10 mouse cellular contexts compared by ENCODE assay signal in the genomic region with DNA sequence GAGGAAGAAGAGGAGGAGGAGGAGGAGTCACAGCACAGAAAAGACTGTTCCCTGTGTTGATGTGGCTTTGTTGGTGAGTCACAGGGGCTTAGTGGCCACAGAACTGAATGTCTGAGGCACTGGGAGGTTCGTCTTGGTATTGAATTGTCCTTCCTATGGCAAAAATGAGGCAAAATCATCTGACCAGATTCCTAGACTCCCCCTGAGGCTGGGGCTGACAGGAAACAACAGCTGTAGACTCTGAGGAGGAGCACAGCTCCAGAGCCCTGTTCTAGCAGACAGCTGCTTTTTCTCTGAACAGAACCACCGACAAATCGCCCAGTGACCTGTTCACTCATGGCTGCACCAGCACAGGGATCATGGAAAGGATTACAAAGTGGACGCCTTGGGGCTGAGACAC.
DNase-seq lines count a peak whose midpoint lies in the region; ATAC-seq lines count a peak whose summit lies in the region.
"Had no signal": no experiment of that assay in that cellular context is flagged by ENCODE, and none has a peak within 500 bp of the region (broad histone marks: within the 10 kb centered on the region; RNA-seq: fewer than 3 reads in every experiment).

No protein-coding gene starts in this region.

- no peak overlapping the region for H3K9ac ChIP-seq in kidney, embryonic 15.5 days
- no peak overlapping the region for H3K9ac ChIP-seq in heart, embryonic 15.5 days
- peak overlapping the region; percentile 34; the same call in 1 of the 2 replicates for H3K9ac ChIP-seq in neural tube, embryonic 13.5 days
- H3K9ac ChIP-seq: neural tube, embryonic 12.5 days had no signal

- H3K27ac ChIP-seq in kidney, embryonic 15.5 days = peak overlapping the region; percentile 78
- H3K27ac ChIP-seq in embryonic facial prominence, embryonic 10.5 days (replicated peaks) = peak overlapping the region; percentile 14; the same call in 1 of the 2 replicates
- H3K27ac ChIP-seq in heart, embryonic 15.5 days = 0 out of 2 replicates have a peak overlapping the region, but pooled peaks have one; percentile 13
- H3K27ac ChIP-seq in neural tube, embryonic 13.5 days (replicated peaks) = peak overlapping the region; percentile 65
- H3K27ac ChIP-seq: neural tube, embryonic 12.5 days had no signal

- no peaks in the 10 kb centered on the region for H3K27me3 ChIP-seq in kidney, embryonic 15.5 days
- H3K27me3 ChIP-seq in embryonic facial prominence, embryonic 10.5 days (replicated peaks; ENCODE audit: low read depth, poor library complexity, severe bottlenecking) = no peaks in the 10 kb centered on the region
- H3K27me3 ChIP-seq in heart, embryonic 15.5 days = 0 out of 2 replicates have a peak, but pooled peaks cover 3% of the 10 kb centered on the region
- no peaks in the 10 kb centered on the region for H3K27me3 ChIP-seq in neural tube, embryonic 13.5 days
- H3K27me3 ChIP-seq: neural tube, embryonic 12.5 days had no signal

- H3K36me3 ChIP-seq in kidney, embryonic 15.5 days = no peaks in the 10 kb centered on the region
- no peaks in the 10 kb centered on the region for H3K36me3 ChIP-seq in embryonic facial prominence, embryonic 10.5 days (replicated peaks)
- no peaks in the 10 kb centered on the region for H3K36me3 ChIP-seq in heart, embryonic 15.5 days
- no peaks in the 10 kb centered on the region for H3K36me3 ChIP-seq in neural tube, embryonic 13.5 days
- H3K36me3 ChIP-seq: neural tube, embryonic 12.5 days had no signal

- 11% methylated on average over 4 of the region's 4 CpGs for WGBS in kidney, embryonic 15.5 days
- 43% methylated on average over 4 of the region's 4 CpGs for WGBS in embryonic facial prominence, embryonic 10.5 days
- WGBS in heart, embryonic 15.5 days = 40% methylated on average over 4 of the region's 4 CpGs
- WGBS in neural tube, embryonic 13.5 days = 26% methylated on average over 4 of the region's 4 CpGs

- no peaks in the 10 kb centered on the region for H3K9me3 ChIP-seq in kidney, embryonic 15.5 days (replicated peaks)
- no peaks in the 10 kb centered on the region for H3K9me3 ChIP-seq in embryonic facial prominence, embryonic 10.5 days
- no peaks in the 10 kb centered on the region for H3K9me3 ChIP-seq in heart, embryonic 15.5 days (replicated peaks)
- H3K9me3 ChIP-seq in neural tube, embryonic 13.5 days = no peaks in the 10 kb centered on the region
- H3K9me3 ChIP-seq: neural tube, embryonic 12.5 days had no signal

- no peak for ATAC-seq in kidney, embryonic 15.5 days (replicated peaks; ENCODE audit: low FRiP score)
- ATAC-seq in heart, embryonic 15.5 days (replicated peaks; ENCODE audit: insufficient number of reproducible peaks, insufficient read depth, low FRiP score, low read depth) = no peak
- no peak for ATAC-seq in neural tube, embryonic 13.5 days (ENCODE audit: low read depth)

- no peak for DNase-seq in kidney, postnatal 25 days
- peak; percentile 29 for DNase-seq in embryonic facial prominence, embryonic 10.5 days (ENCODE audit: low spot score)
- DNase-seq in testis, postnatal 10 days (ENCODE audit: low spot score) = no peak
- no peak for DNase-seq in layer of hippocampus, postnatal 14 days (ENCODE audit: low spot score in 2 of 2)
- DNase-seq: gastrocnemius, postnatal 25 days; layer of hippocampus, postnatal 36 days had no signal

- no peak overlapping the region for H3K4me2 ChIP-seq in kidney, embryonic 15.5 days
- no peak overlapping the region for H3K4me2 ChIP-seq in heart, embryonic 15.5 days
- H3K4me2 ChIP-seq in neural tube, embryonic 13.5 days = no peak overlapping the region
- H3K4me2 ChIP-seq: neural tube, embryonic 12.5 days had no signal

- no peak overlapping the region for H3K4me3 ChIP-seq in kidney, embryonic 15.5 days (replicated peaks)
- no peak overlapping the region for H3K4me3 ChIP-seq in embryonic facial prominence, embryonic 10.5 days
- H3K4me3 ChIP-seq in heart, embryonic 15.5 days = no peak overlapping the region
- no peak overlapping the region for H3K4me3 ChIP-seq in neural tube, embryonic 13.5 days
- H3K4me3 ChIP-seq: neural tube, embryonic 12.5 days had no signal

- peaks cover 75% of the 10 kb centered on the region for H3K4me1 ChIP-seq in kidney, embryonic 15.5 days
- H3K4me1 ChIP-seq in embryonic facial prominence, embryonic 10.5 days = peaks cover 60% of the 10 kb centered on the region
- peaks cover 23% of the 10 kb centered on the region for H3K4me1 ChIP-seq in heart, embryonic 15.5 days (replicated peaks)
- peaks cover 77% of the 10 kb centered on the region for H3K4me1 ChIP-seq in neural tube, embryonic 13.5 days (replicated peaks)

Comparison
In these comparisons a context has a peak if more than half of its experiments do, and no peak if none do; other contexts are left out.
1. H3K27ac ChIP-seq: peak in every context shown above with its lines; median percentile 78 in kidney, embryonic 15.5 days; 65 in neural tube, embryonic 13.5 days; 14 in embryonic facial prominence, embryonic 10.5 days; 13 in heart, embryonic 15.5 days.